Mouse (Mus musculus) neutrophil, adult 59 days (primary cell): Measurements from ENCODE around the gene Tnfrsf18. TPM values are rescaled to one million over a fixed set of nuclear protein-coding genes. Genes with fewer than 3 reads are reported as not detected.

ENCODE experiments used
- total RNA-seq, 2 experiments: library from RNA; stranded (reverse); gene quantifications; 1 replicate in 1 of 2; 2 replicates in 1 of 2; pipeline ENCODE4 v1.2.4; 2023

Tnfrsf18 gene
- 1 to 10 TPM; 3.9 to 6.7 TPM for total RNA-seq

DNA sequence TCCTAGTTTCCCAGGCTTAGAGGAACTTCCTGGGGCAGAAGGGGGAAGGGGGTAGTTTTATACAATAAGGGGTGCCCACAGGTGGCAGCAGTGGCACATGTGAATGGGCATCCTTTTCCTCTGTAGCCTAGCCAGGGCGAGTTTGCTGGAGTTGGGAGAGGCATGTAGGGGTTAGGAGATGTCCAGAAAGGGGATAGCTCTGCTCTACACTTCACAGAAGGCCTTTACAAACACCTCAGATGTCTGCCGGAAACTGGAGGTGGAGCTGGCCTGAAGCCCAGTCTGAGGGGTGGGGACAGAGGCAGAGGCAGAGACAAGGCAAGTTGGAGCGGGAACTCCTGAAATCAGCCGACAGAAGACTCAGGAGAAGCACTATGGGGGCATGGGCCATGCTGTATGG, at the start of gene Tnfrsf18:
TSS of gene Tnfrsf18 (plus strand) at position 152 of the 400 bp plus-strand sequence.

DNA sequence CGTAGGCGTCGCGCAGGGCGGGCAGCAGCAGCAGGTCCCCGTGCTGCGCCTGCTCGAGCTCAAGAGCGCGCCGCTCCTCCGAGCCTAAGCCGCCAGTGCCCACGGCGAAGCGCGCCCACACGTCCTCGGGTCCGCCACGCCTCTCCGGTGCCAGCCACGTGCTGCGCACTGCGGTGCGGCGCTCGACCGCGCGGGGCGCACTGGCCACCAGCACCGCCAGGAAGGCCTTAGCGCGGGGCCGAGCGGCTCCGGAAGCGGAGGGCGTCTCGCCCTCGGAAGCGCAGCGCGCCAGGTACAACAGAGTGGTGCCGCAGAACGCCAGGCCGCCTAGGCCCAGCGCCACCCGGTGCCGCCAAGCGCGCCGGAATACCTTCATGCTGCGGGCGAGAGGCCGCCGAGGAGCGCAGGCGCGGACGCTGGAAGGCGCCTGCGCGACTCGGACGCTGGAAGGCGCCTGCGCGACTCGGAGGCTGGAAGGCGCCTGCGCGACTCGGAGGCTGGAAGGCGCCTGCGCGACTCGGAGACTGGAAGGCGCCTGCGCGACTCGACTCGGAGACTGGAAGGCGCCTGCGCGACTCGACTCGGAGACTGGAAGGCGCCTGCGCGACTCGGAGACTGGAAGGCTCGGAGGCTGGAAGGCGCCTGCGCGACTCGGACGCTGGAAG, 33.6 kb upstream of the Tnfrsf18 start, which contains the start of the genes B3galt6 and Sdf4:
TSS of gene B3galt6 (minus strand) at position 409 of the 665 bp plus-strand sequence.
TSS of gene Sdf4 (plus strand) at position 632 of the 665 bp plus-strand sequence.

DNA sequence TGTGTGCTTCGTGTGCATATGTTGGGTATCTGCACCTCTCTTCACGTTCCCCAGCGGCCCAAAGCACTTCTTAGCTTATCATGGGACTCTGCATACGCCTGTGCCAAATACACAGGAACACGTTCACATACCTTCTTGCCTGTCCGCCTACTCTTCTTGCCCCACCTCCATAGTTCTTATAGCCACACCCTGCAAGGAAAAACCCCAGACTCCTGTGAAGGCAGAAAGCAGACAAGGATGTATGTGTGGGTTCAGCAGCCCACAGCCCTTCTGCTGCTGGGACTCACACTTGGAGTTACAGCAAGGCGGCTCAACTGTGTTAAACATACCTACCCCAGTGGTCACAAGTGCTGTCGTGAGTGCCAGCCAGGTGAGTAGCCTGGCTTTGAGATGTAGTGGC, 12.3 kb upstream of the Tnfrsf18 start, which contains the start of gene Tnfrsf4:
TSS of gene Tnfrsf4 (plus strand) at position 207 of the 400 bp plus-strand sequence.

DNA sequence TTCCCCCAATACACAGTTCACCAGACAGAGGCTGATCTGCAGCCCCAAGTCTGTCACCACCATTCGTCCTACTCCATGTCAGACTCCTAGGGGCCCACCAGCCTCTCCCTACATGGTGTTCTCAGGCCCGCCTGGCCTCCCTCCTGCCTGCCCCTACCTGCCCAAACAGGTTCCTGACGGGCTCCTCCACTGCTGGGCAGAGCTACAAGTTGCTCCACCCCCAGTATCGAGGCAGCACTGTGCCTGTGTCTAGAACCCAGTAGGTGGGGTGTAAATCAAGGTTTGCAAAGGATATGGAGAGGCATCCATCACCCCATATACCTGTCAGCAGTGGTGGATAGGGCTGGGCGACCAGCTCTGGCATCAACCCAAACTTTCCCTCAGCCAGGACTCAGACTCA, 33.3 kb downstream of the Tnfrsf18 start, which contains the start of gene Ttll10:
TSS of gene Ttll10 (minus strand) at position 154 of the 400 bp plus-strand sequence.

Other genes starting within 250 kb of the Tnfrsf18 start
- not detected for gene Tmem88b, start 240.3 kb upstream of the Tnfrsf18 start, total RNA-seq
- under 1 TPM in 1 of 2 experiments, not detected in 1; 0.40 TPM for gene Ankrd65, start 235.7 kb upstream of the Tnfrsf18 start, total RNA-seq
- 10 to 100 TPM; 49.7 to 50.7 TPM for gene Mrpl20, start 223.3 kb upstream of the Tnfrsf18 start, total RNA-seq
- 100 to 1,000 TPM; 131 to 142 TPM for gene Ccnl2, start 213.7 kb upstream of the Tnfrsf18 start, total RNA-seq
- 100 to 1,000 TPM in 1 of 2 experiments, 10 to 100 TPM in 1; 81.0 to 100 TPM for gene Aurkaip1, start 194.9 kb upstream of the Tnfrsf18 start, total RNA-seq
- under 1 TPM in 1 of 2 experiments, not detected in 1; 0.78 TPM for gene Mxra8, start 186.5 kb upstream of the Tnfrsf18 start, total RNA-seq
- 10 to 100 TPM; 49.5 to 53.3 TPM for gene Dvl1, start 178.8 kb upstream of the Tnfrsf18 start, total RNA-seq
- gene Tas1r3, start 162.8 kb upstream of the Tnfrsf18 start, total RNA-seq: 1 to 10 TPM; 2.6 to 2.8 TPM
- 10 to 100 TPM; 22.2 TPM for gene Cptp, start 156.7 kb upstream of the Tnfrsf18 start, total RNA-seq
- gene Ints11, start 156.6 kb upstream of the Tnfrsf18 start, total RNA-seq: 10 to 100 TPM; 40.0 to 40.7 TPM
- gene Pusl1, start 134.4 kb upstream of the Tnfrsf18 start, total RNA-seq: 10 to 100 TPM; 12.2 TPM
- 10 to 100 TPM; 57.0 to 63.5 TPM for gene Acap3, start 134.3 kb upstream of the Tnfrsf18 start, total RNA-seq
- 10 to 100 TPM; 85.6 to 91.1 TPM for gene Ube2j2, start 82.3 kb upstream of the Tnfrsf18 start, total RNA-seq
- 10 to 100 TPM; 20.5 to 36.9 TPM for gene C1qtnf12, start 63.8 kb upstream of the Tnfrsf18 start, total RNA-seq
- 1 to 10 TPM; 2.0 to 2.4 TPM for gene B3galt6, start 33.5 kb upstream of the Tnfrsf18 start, total RNA-seq
- gene Sdf4, start 33.3 kb upstream of the Tnfrsf18 start, total RNA-seq: 100 to 1,000 TPM in 1 of 2 experiments, 10 to 100 TPM in 1; 97.9 to 120 TPM
- 1 to 10 TPM; 1.9 to 2.0 TPM for gene Tnfrsf4, start 12.3 kb upstream of the Tnfrsf18 start, total RNA-seq
- gene Ttll10, start 33.2 kb downstream of the Tnfrsf18 start, total RNA-seq: not detected
- gene 9430015G10Rik, start 83.8 kb downstream of the Tnfrsf18 start, total RNA-seq: 10 to 100 TPM; 14.9 to 19.7 TPM
- under 1 TPM; 0.20 to 0.29 TPM for gene Rnf223, start 104.3 kb downstream of the Tnfrsf18 start, total RNA-seq
- 10 to 100 TPM; 13.3 to 16.7 TPM for gene Agrn, start 171.3 kb downstream of the Tnfrsf18 start, total RNA-seq
- gene Isg15, start 174.7 kb downstream of the Tnfrsf18 start, total RNA-seq: 10 to 100 TPM; 10.3 to 11.6 TPM
- 1 to 10 TPM; 5.1 to 8.5 TPM for gene AW011738, start 177.1 kb downstream of the Tnfrsf18 start, total RNA-seq
- not detected for gene Perm1, start 189.7 kb downstream of the Tnfrsf18 start, total RNA-seq
- gene Plekhn1, start 208.7 kb downstream of the Tnfrsf18 start, total RNA-seq: 10 to 100 TPM; 14.7 to 15.2 TPM
- gene Noc2l, start 209.8 kb downstream of the Tnfrsf18 start, total RNA-seq: 10 to 100 TPM; 27.6 to 28.7 TPM
- 1 to 10 TPM; 3.2 to 3.9 TPM for gene Samd11, start 229.5 kb downstream of the Tnfrsf18 start, total RNA-seq